Mouse (Mus musculus) testis, postnatal 10 days (tissue): ENCODE results near the gene Pcmt1.

Experiments
- DNase-seq: peaks from one replicate; pipeline ENCODE4 v3.0.0; 2021; ENCODE audit warnings: low spot score

The Pcmt1 gene

GRCm38 (mm10) chr10:7680731-7681301, at the start of gene Pcmt1, which contains the start of gene Lats1:
TSS of gene Pcmt1 (minus strand) at chr10:7681136.
TSS of gene Lats1 (plus strand) at chr10:7681214.
- DNase-seq = peak; percentile 92

DNA sequence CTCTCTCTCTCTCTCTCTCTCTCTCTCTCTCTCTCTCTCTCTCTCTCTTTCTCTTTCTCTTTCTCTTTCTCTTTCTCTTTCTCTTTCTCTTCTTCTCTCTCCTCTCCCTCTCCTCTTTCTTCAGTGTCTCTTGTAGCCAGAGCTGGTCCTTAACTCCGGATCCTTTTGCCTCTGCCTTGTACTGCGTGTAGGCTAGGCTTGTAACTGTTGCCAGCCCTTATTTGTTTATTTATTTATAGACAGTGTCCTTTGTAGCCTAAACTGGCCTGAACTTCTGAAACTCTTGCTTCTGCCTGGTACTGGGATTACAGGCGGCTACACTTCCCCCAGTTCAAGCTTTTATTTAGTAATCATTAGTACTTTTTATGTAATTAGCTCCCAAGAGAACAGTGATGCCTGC, 46.1 kb upstream of the Pcmt1 start:
- DNase-seq = no peak

DNA sequence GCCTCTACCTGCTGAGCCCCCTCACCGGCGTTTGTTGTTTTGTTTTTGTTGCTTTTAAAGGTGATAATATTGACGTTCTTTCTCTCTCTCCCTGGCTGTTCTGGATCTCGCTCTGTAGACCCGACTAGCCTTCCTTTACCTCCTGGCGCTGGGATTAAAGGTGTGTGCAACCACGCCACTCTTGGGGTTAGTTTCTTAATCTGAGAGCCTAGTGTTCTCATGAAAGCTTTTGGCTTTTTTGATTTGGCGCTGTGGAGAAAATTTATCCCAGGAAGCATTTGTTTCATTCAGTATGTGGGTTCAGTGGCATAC, 45.5 kb upstream of the Pcmt1 start:
- no peak for DNase-seq

GRCm38 (mm10) chr10:7725751-7726500, 45.0 kb upstream of the Pcmt1 start, which contains the start of gene Katna1:
TSS of gene Katna1 (plus strand) at chr10:7726000.
- DNase-seq = peak; percentile 98

- DNase-seq = no peak
Measured at GRCm38 (mm10) chr10:7715056-7715455, 34.1 kb upstream of the Pcmt1 start.

- no peak for DNase-seq
Measured at GRCm38 (mm10) chr10:7712506-7712905, 31.6 kb upstream of the Pcmt1 start.

DNA sequence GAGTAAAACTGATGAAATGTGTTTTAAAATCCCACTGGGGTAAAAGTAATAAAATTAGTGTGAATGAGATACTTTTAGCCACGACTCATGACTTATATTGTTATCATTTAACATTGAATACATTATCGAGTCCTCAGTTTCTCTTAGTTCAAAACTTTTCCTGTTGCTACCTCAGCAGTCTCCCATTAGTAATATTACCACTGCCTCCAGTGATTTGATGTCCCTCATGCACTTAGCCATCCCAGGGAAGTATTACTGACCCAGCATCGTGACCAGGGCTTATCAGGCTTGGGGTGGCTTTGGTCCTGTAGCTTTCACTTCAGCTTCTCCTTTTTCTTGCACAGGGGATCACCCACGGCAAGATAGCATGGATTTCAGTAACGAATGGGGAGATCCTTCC, 29.2 kb upstream of the Pcmt1 start:
- no peak for DNase-seq

- DNase-seq = no peak
Measured at GRCm38 (mm10) chr10:7702586-7702985, 21.6 kb upstream of the Pcmt1 start.

DNA sequence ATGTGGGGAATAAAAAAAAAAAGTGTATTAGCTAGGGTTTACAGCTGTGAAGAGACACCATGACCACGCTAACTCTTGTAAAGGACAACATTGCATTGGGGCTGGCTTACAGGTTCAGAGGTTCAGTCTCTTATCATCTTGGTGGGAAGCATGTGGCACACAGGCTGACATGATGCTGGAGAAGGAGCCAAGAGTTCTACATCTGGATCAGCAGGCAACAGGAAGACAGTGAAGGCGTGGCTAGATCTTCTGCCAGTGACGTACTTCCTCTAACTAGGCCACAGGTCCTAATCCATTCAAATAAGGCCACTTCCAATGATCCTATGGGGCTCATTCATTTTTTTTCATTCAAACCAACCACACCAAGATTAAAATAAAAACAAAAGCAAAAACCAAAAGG, 19.2 kb upstream of the Pcmt1 start:
- no peak for DNase-seq

DNA sequence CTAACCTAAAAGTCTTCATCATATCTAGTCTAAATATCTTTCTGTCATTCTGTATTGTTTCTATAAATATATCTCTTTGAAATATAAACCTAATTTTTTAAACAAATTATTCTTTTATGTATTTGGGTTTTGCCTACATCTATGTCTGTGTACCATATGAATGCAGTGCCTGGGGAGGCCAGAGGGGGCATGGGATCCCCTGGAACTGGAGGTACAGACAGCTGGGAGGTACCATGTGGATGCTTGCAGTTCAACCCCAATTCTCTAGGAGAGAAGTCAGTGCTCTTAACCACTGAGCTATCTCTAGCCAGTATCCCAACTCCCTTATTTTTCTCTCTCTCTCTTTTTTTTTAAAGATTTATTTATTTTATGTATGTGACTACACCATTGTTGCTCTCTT, 14.3 kb upstream of the Pcmt1 start:
- DNase-seq = no peak

- no peak for DNase-seq
Measured at GRCm38 (mm10) chr10:7686902-7687301, 6.0 kb upstream of the Pcmt1 start.

DNA sequence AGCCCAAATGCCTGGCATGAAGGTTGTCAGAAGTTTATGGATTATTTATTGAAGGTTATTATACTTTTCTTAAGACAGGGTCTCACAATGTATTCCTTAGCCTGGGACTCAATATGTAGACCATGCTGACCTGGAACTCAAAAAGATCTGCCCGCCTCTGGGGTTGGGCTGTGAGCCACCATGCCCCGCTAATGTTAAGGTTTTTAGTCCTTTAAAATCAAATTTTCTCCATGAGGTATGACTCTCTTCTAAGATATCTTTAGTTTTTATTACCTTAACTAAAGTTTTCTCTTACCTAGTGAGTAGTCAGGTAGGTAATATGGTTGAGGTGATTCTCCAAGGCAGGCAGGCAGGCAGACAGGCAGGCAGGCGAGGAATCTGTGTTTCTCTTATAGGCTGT, 1.3 kb upstream of the Pcmt1 start:
- DNase-seq = no peak

- peak; percentile 88 for DNase-seq
Measured at GRCm38 (mm10) chr10:7681343-7682025, 548 bp upstream of the Pcmt1 start.

DNA sequence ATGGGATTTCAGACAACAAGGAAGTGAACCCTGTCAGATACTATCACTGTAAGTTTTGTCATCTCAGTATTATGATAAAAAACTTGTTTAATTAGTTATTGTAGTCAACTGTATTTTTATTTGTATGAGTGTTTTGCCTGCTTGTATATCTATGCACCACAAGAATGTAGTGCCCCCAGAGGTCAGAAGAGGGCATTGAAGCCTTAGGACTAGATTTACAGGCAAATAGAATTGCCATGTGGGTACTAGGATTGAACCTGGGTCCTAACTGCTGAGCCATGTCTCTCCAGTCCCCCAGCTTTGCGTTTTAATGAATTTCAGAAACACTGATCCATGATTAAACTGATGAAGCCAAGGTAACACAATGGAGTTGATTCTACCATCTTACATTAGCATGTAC, 7.3 kb downstream of the Pcmt1 start:
- no peak for DNase-seq

DNA sequence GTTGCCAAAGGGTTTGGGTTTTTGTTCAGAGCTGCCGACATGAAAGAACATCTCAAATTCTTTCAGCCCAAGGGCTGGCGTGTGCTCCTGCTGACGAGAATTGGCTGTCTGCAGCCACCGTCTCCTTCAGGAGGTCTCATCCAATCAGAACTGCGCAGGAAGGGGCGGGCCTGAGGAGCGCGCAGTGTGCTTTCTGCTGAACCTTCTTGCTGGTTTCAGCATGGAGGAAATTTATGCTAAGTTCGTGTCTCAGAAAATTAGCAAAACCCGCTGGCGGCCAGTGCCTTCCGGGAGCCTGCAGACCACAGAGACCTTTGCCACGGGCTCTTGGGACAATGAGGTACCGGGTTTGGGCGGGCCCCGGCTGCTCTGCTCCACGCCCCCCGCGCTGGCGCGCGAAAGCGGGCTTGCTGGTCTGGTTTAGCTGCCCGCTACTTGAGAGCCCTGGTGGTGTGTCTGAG, 13.6 kb downstream of the Pcmt1 start, which contains the start of gene Nup43:
Gene Nup43, plus strand, starts transcription at position 162 of the 461 bp plus-strand sequence.
- peak; percentile 91 for DNase-seq

GRCm38 (mm10) chr10:7664889-7665288, 16.0 kb downstream of the Pcmt1 start:
- no peak for DNase-seq

DNA sequence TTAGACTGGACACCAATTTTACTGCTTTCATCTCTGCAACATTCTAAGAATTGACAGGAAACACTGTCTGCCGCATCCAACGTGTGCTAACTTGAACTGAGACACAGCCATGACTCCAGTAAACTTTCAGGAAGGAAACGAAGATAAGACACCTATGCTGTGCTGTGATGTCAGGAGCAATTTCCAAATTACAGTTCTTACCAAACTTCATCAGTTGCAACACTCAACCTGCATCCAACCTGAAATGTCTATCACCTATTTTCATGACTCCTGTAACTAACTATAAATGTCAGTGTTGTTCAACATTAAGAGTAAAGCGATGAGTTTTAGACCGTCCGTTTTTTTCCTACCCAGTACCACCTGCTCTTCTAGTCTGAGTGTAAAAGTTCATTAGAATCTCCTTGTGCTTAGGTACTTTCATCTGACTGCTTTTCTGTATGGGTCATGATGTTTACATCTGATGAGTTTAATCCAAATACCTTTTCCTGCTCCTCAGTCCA, 16.9 kb downstream of the Pcmt1 start:
- DNase-seq = no peak

GRCm38 (mm10) chr10:7663159-7664026, 17.5 kb downstream of the Pcmt1 start:
- DNase-seq = peak; percentile 94

DNA sequence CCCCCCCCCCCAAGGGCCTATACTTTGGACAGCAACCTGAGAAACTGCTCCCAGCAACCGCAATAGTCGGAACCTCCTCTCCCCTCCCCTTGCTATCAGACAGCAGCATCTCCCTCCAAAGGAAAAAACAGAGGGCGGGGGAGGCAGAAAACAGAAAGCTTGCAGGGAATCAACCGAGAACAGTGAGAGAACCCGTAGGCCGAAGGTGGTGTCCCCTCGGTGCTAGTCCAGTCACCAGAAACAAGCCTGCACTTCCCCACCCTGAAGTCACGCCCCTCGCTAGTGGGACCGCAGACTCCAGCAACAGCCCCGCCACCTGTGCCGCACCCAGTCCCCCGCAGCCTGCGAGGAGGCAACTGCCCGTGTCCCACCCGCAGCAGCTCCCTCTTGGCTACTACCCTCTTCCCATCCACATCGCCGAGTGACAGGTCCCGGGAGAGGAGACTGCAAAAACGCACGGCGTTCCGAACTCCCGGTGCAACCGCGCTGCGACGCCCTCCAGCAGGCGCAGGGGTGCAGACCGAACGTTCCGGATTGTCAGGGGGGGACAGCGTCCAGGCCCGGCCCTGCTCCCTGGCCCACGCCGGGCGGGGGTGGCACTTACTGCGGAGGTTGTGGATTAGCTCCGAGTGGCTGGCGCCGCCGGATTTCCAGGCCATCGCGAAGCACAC, 18.3 kb downstream of the Pcmt1 start:
- no peak for DNase-seq

DNA sequence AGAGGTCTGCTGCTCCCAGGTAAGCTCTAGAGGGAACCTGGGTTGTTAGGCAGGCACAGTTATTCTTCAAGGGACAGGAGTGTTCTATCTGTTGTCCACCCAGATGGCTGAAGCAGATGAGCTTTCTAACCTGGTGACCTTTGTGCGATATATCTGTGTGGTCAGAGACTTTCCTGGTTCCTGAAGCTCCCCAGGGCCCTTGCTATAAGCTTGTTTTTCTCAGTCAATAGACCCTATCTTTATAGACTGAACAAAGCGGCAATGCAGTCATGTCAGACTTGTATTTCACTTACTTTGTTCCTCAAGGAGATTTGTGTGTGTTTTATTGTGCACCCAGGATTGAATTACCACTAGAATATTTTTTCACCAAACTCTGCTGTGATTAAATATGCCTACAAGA, 29.9 kb downstream of the Pcmt1 start:
- no peak for DNase-seq

- DNase-seq = no peak
Measured at GRCm38 (mm10) chr10:7649059-7649458, 31.9 kb downstream of the Pcmt1 start.
